Mouse (Mus musculus) adrenal gland, adult 8-10 months (tissue): ENCODE results near the gene Colgalt1. TPM values are rescaled to one million over a fixed set of nuclear protein-coding genes. Genes with fewer than 3 reads are reported as not detected.

ENCODE experiments used
- DNase-seq: peaks from one replicate; pipeline ENCODE4 v3.0.0; 2022
- microRNA-seq, 2 experiments: library from miRNA; unstranded; fragments of <30 nt; microRNA quantifications; one replicate each; pipeline ENCODE4 v1.2.0; 2022
- total RNA-seq, 4 experiments: library from RNA; stranded (reverse); gene quantifications; 2 replicates each; pipeline ENCODE4 v1.2.4; 2022

Colgalt1 gene
- total RNA-seq, 4 experiments from 2014 or later, result 64.7 to 78.0 (median 69.1) TPM

- DNase-seq, result no peak
Measured at GRCm38 (mm10) chr8:71670621-71671548, 60.1 kb downstream of the Colgalt1 start.

GRCm38 (mm10) chr8:71671549-71671965, 60.8 kb downstream of the Colgalt1 start, which contains the start of gene Unc13a:
Unc13a (minus strand) TSS chr8:71671757.
- DNase-seq, result peak; percentile 78

- no peak for DNase-seq
Measured at GRCm38 (mm10) chr8:71672168-71672735, 61.5 kb downstream of the Colgalt1 start.

- no peak for DNase-seq
Measured at GRCm38 (mm10) chr8:71674071-71674470, 63.3 kb downstream of the Colgalt1 start.

Small RNA genes within 50 kb of the gene (microRNA-seq; reads per million reads assigned to microRNA genes)
- gene Mir6769b, result 1.3 to 1.8 reads per million in 2 experiments

Other genes starting within 250 kb of the Colgalt1 start
- 100 to 1,000 TPM; 203 to 262 (median 232) TPM for gene Use1, start 244.2 kb upstream of the Colgalt1 start, total RNA-seq
- gene Ocel1, start 239.7 kb upstream of the Colgalt1 start, total RNA-seq, result 10 to 100 TPM; 15.9 to 18.8 (median 17.7) TPM
- 10 to 100 TPM; 59.1 to 67.2 (median 62.7) TPM for gene Nr2f6, start 229.0 kb upstream of the Colgalt1 start, total RNA-seq
- gene Ushbp1, start 215.2 kb upstream of the Colgalt1 start, total RNA-seq, result 10 to 100 TPM; 11.4 to 25.1 (median 18.2) TPM
- 100 to 1,000 TPM; 101 to 137 (median 120) TPM for gene Babam1, start 214.1 kb upstream of the Colgalt1 start, total RNA-seq
- 1 to 10 TPM in 1 of 4 experiments, under 1 TPM in 2, not detected in 1; 0.56 to 1.2 (median 0.92) TPM for gene Ankle1, start 205.0 kb upstream of the Colgalt1 start, total RNA-seq
- 10 to 100 TPM; 85.3 to 96.2 (median 92.1) TPM for gene Abhd8, start 147.3 kb upstream of the Colgalt1 start, total RNA-seq
- gene Mrpl34, start 146.0 kb upstream of the Colgalt1 start, total RNA-seq, result 100 to 1,000 TPM in 1 of 4 experiments, 10 to 100 TPM in 3; 64.7 to 108 (median 88.7) TPM
- 10 to 100 TPM; 51.7 to 65.2 (median 57.9) TPM for gene Dda1, start 141.8 kb upstream of the Colgalt1 start, total RNA-seq
- 10 to 100 TPM; 13.5 to 24.7 (median 20.6) TPM for gene Ano8, start 125.0 kb upstream of the Colgalt1 start, total RNA-seq
- gene Gtpbp3, start 122.9 kb upstream of the Colgalt1 start, total RNA-seq, result 10 to 100 TPM; 23.1 to 32.0 (median 29.0) TPM
- gene Plvap, start 99.2 kb upstream of the Colgalt1 start, total RNA-seq, result 100 to 1,000 TPM; 195 to 255 (median 230) TPM
- gene Ccdc194, start 85.3 kb upstream of the Colgalt1 start, total RNA-seq, result not detected
- 10 to 100 TPM; 54.3 to 91.2 (median 67.9) TPM for gene Bst2, start 73.5 kb upstream of the Colgalt1 start, total RNA-seq
- 10 to 100 TPM; 72.6 to 87.3 (median 82.3) TPM for gene Mvb12a, start 68.1 kb upstream of the Colgalt1 start, total RNA-seq
- 1 to 10 TPM; 5.1 to 7.0 (median 5.8) TPM for gene Tmem221, start 52.1 kb upstream of the Colgalt1 start, total RNA-seq
- 1 to 10 TPM in 1 of 4 experiments, under 1 TPM in 3; 0.40 to 1.3 (median 0.49) TPM for gene Nxnl1, start 44.4 kb upstream of the Colgalt1 start, total RNA-seq
- gene Slc27a1, start 42.1 kb upstream of the Colgalt1 start, total RNA-seq, result 100 to 1,000 TPM; 141 to 186 (median 160) TPM
- gene Pgls, start 18.8 kb upstream of the Colgalt1 start, total RNA-seq, result 100 to 1,000 TPM; 116 to 141 (median 124) TPM
- gene Fam129c, start 13.3 kb upstream of the Colgalt1 start, total RNA-seq, result 1 to 10 TPM; 1.5 to 3.0 (median 2.3) TPM
- gene Unc13a, start 60.8 kb downstream of the Colgalt1 start, total RNA-seq, result 10 to 100 TPM in 3 of 4 experiments, 1 to 10 TPM in 1; 9.8 to 11.8 (median 11.4) TPM
- 10 to 100 TPM; 10.7 to 21.8 (median 16.6) TPM for gene Jak3, start 65.3 kb downstream of the Colgalt1 start, total RNA-seq
- gene Insl3, start 78.2 kb downstream of the Colgalt1 start, total RNA-seq, result 10 to 100 TPM in 1 of 4 experiments, 1 to 10 TPM in 3; 3.9 to 12.3 (median 7.1) TPM
- 1 to 10 TPM; 3.0 to 5.1 (median 4.4) TPM for gene B3gnt3, start 90.8 kb downstream of the Colgalt1 start, total RNA-seq
- gene Fcho1, start 114.7 kb downstream of the Colgalt1 start, total RNA-seq, result 1 to 10 TPM; 2.1 to 6.2 (median 3.7) TPM